Mouse (Mus musculus) bone marrow macrophage, adult 2 months (primary cell): Measurements from ENCODE around the gene Evi5. TPM values are rescaled to one million over a fixed set of nuclear protein-coding genes. Genes with fewer than 3 reads are reported as not detected.
A peak's percentile ranks its signal among the peaks of the same experiment; 100 is the strongest.

Experiments used
- H3K27ac ChIP-seq: 2 replicates; pipeline ENCODE4 v1.5.1; 2012; ENCODE audit warnings: low read depth, low read length; ENCODE audit not compliant: insufficient read depth
- H3K4me1 ChIP-seq: 2 replicates; pipeline ENCODE4 v1.6.1; 2012; ENCODE audit warnings: low read length; ENCODE audit not compliant: control insufficient read depth, insufficient read depth
- H3K4me3 ChIP-seq: 2 replicates; pipeline ENCODE4 v1.5.1; 2012; ENCODE audit warnings: mild to moderate bottlenecking, low read length, moderate library complexity; ENCODE audit not compliant: insufficient read depth
- CTCF ChIP-seq: IDR thresholded peaks from 2 replicates; pipeline ENCODE4 v1.5.1; 2012; ENCODE audit warnings: low read depth, mild to moderate bottlenecking, low read length, moderate library complexity
- POLR2A ChIP-seq: IDR thresholded peaks from 2 replicates; pipeline ENCODE4 v1.6.1; 2012; ENCODE audit warnings: mild to moderate bottlenecking, low read depth, low read length, borderline replicate concordance
- polyA plus RNA-seq: library from polyadenylated mRNA; stranded (reverse); fragments of >200 nt; gene quantifications from 2 replicates; pipeline ENCODE4 v1.2.4, GENCODE M21; 2012; ENCODE audit not compliant: missing spikeins, insufficient read depth, insufficient read length

Evi5 gene
- polyA plus RNA-seq, 1 experiment: 30.7 TPM

DNA sequence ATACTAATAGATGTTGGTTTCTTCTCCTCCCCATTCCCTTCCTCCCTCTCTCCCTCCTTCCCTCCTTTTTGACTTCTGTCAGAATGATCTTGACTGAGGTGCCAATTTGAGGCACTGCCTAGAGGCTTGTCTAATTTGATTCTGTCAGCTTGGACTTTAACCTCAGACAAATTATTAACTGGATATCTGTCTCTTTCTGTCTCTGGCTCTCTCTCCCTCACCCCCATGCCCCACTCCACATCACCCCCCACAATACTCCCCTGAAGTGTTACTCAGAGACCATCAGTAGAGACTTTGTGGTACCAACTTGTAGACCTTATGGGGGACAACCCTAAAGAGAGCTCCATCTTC lies 329 bp upstream of the Evi5 start:
- H3K27ac ChIP-seq: no peak overlapping the region

DNA sequence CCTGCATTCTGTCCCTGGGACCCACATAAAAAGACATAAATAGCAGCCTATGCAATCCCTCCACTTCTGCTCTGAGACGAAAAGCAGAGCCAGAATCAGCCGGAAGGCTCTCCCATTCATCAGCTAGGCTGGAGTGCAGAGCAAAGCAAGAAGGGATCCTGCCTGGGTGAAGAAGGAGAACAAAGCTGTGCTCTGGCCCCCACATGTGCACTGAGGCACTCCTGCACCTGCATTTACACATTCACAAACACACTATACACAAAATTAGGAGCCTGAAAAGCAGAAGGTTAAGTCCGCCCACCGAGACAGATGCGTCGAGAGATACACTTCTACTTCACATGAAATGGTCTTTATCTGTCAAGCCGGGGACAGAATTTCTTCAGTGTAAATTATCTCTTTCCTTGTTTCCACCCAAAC lies 1.0 kb downstream of the Evi5 start:
- peak overlapping the region; percentile 45; the same call in 1 of the 2 replicates for H3K27ac ChIP-seq

More for the DNA sequence above, 329 bp upstream of the Evi5 start:
- Histone ChIP-seq H3K4me3 (no peak overlapping the region), H3K4me1 (peaks cover 24% of the 10 kb centered on the region)
- TF ChIP-seq POLR2A (no peak), CTCF (no peak)

DNA sequence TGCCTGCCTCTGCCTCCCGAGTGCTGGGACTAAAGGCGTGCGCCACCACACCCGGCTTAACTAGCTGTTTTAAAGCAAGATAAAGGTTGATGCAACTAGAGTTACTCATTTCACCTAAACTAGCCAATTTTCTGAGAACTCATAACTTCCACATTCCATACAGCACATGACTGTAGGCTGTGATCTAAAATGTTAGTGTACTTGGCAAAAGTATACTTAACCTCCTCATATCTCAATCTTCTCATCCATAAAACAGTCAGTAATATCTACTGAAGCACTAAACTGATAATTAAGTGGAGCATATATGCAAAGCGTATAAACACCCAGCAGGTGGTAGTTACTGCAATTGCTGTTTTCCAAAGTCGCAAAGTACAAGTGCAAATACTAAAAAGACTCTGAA lies 1.6 kb downstream of the Evi5 start:
- H3K4me3 ChIP-seq: no peak overlapping the region
- H3K27ac ChIP-seq: peak overlapping the region; percentile 45; the same call in 1 of the 2 replicates
- TF ChIP-seq POLR2A (no peak), CTCF (no peak)
- H3K4me1 ChIP-seq: peaks cover 28% of the 10 kb centered on the region

More for the DNA sequence above, 1.0 kb downstream of the Evi5 start:
- TF ChIP-seq CTCF (no peak), POLR2A (no peak)
- no peak overlapping the region for H3K4me3 ChIP-seq
- peaks cover 28% of the 10 kb centered on the region for H3K4me1 ChIP-seq

DNA sequence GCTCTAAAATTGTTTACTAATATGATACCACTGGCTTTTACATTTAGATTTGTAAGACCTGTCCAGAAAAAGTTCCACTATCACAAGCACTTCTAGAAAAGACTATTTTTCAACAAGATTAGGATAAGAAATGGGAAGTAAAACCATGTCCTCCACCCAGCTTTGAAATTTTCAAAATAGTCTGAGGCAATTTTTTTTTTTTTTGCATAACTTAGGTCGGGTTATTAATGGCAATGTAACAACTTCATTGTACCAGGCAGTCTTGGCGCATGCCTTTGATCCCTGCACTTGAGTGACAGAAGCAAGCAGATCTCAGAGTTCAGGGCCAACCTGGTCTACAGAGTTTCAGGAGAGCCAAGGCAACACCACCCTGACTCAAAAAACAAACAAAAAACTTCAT lies 5.2 kb downstream of the Evi5 start:
- Histone ChIP-seq H3K27ac (peak overlapping the region; percentile 63), H3K4me1 (peaks cover 44% of the 10 kb centered on the region), H3K4me3 (0 out of 2 replicates have a peak overlapping the region, but pooled peaks have one; percentile 15)
- TF ChIP-seq CTCF: no peak
- TF ChIP-seq POLR2A: no peak

DNA sequence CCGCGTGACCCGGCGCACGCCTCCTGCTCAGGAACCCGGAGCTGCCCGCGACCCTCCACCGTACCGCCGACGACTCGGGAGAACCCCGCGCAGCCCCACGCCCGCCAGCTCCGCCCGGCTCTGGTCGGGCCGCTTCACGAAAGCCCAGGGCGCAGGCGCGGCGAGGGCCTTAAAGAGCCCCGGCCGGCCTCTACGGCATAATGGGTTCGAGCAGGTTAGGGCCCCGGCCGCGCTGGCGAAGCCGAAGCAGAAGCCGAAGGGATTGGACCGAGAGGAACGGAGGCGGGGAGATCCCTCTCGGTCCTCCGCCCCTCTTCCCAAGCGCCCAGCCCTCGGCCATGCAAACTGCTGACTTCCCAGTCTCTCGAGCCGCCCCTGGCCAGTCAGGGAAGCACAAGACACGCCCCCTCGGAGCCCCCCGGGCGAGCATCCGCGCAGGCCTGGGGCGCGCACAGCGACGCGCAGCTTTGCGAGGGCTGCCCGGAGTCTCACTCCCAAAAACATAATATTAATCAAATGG lies 5.9 kb downstream of the Evi5 start:
- Histone ChIP-seq H3K4me1 (peaks cover 40% of the 10 kb centered on the region), H3K4me3 (peak overlapping the region; percentile 82), H3K27ac (peak overlapping the region; percentile 88)
- TF ChIP-seq POLR2A: 0 out of 2 replicates have a peak, but pooled peaks have one; percentile 48
- no peak for TF ChIP-seq CTCF

DNA sequence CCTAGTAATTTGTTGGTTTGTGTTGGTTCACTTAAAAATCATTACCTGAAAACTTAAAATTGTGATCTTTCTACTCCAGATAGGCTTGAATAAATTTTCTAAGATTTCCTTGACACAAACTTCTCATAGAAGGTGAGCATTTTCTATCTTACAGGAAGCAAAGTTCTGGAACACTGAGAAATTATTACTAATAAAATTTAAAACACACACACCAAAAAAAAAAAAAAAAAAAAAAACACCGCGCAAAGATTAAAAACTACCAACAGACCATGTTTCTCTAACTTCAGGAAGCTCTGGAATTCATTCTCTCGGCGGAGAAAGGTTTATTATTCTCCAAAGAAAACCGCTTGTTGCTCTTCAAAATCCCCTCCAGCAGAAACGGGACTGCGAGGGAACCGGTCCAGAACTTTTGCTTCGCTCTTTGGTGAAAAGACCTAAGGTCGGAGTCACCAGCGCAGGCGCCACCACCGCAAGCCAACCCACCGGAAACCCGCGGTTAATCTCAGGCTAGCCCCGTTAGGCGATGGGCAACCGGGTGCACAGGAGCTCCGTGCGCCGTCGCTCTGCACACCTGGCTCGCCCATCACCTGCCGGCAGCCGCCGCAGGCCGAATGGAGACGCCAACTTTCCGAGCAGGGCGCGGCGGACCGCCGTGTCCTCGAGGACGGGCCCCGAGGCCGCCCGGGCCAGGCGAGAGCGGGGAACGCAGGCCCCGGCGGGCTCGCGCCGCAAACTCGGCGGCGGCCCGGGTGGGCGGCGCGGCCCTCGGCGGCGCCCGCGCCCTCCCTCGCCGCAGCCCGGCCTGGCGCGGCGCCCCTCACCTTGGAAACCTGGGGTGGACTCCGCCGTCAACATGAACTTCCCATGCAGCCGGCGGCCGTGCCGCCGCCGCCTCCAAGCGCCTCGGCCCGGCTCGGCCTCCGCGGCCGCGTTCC lies 6.7 kb downstream of the Evi5 start:
- no peak for TF ChIP-seq POLR2A
- Histone ChIP-seq H3K27ac (peak overlapping the region; percentile 88), H3K4me3 (peak overlapping the region; percentile 82), H3K4me1 (peaks cover 35% of the 10 kb centered on the region)

DNA sequence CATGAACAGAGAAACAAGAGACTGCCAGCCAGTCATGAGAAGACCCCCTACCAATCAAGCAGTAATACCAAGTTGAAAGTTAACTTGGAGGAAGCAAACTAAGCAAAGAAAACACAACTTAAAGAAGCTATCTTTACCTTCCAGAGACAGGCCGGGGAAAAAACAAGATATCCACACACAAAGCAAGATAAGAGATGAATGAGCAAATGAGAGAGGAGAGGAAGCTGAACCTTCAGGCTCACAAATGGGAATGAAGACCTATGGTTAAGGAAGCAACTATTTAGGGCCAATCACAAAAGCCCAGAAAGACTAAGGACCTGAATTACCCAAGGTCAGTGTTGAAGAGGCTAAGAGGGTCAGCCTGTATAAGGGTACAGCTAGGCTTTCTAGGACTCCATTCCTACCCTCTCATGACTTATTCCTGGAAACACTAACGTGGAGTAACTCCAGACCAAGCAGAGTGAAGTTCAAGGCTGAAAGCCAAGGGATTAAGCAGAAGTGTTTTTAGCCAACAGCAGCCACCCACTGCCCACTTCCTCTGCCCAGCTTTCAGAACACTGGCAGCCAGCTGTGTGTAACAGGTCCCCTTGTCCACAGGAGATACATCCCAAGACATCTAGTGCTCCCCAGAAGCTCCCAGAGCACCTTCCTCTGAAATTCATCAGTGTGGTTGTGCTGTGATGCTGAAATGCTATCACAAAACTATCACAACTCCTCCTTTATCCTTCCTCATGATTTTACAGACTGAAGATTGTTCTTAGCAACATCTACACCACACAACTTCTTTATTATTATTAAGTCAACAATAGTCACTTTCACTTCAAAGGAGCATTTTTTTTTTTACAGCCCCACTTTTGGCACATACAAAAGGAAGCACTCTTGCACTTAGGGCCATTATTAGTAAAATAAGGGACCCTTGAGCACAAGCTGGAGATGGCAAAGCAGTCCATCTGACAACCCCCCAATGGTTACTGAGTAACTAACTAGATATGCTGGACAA lies 8.5 kb downstream of the Evi5 start:
- no peak overlapping the region for H3K4me3 ChIP-seq
- H3K4me1 ChIP-seq: peaks cover 27% of the 10 kb centered on the region
- H3K27ac ChIP-seq: peak overlapping the region; percentile 45
- no peak for TF ChIP-seq POLR2A
- no peak for TF ChIP-seq CTCF

DNA sequence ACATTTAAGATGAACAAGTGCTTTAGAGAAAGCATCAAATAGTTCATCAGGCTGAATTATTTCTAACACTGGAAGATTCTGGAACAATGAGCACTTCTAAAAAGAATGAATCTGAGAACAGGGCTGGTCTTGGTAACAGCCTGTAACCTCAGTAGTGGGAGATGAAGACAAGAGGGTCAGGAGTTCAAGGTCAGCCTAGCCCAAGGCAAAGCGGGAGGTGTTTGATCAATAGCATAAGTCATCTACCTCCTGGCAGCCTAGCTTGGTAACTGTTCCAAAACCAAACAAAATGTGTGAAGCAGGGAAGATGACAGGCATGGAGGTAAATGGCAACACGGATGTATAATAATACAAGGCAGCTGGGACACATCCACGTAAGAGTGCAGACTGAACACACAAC lies 10.9 kb downstream of the Evi5 start:
- TF ChIP-seq CTCF: no peak
- TF ChIP-seq POLR2A: no peak
- Histone ChIP-seq H3K4me1 (peaks cover 17% of the 10 kb centered on the region), H3K4me3 (no peak overlapping the region), H3K27ac (no peak overlapping the region)

DNA sequence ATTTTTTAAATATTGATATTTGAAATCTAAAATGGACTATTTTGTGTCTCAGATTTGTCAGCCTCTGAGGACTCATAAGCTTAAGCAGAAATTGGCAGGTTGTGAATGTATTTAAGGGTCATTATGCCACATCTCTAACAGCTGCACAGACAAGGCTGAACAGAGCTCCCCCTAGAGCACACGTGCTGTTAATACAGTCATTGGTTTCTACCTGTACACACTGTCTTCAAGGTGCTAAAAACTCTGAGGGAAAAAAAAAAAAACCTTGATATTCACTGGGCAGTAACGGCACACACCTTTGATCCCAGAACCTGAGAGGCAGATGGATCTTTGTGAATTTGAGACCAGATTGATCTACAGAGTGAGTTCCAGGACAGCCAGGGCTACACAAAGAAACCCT lies 15.9 kb downstream of the Evi5 start:
- Histone ChIP-seq H3K4me1 (peaks cover 14% of the 10 kb centered on the region), H3K4me3 (no peak overlapping the region), H3K27ac (no peak overlapping the region)
- TF ChIP-seq POLR2A (no peak), CTCF (no peak)

DNA sequence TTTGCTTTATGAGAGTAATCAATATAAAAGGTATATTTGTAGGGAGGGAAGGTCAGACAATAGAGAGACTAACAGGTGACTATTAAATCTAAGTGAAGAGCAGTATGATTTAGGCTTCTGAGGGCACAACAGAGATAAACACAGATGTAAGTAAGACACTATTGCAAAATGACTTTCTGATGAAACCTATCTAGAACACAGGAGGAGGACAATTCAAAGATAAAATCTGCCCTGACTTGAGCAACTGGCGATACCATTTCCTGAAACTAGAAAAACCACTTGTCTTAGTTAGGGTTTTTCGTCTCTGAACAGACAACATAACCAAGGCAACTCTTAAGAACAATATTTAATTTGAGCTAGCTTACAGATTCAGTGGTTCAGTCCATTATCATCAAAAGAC lies 19.4 kb downstream of the Evi5 start:
- H3K27ac ChIP-seq: no peak overlapping the region
- no peak overlapping the region for H3K4me3 ChIP-seq
- TF ChIP-seq CTCF (no peak), POLR2A (no peak)
- peaks cover 31% of the 10 kb centered on the region for H3K4me1 ChIP-seq
